Mouse (Mus musculus) right cerebral cortex, postnatal 36 days (tissue): ENCODE measurements around the gene Ctso.

ENCODE experiments used
- DNase-seq, 2 experiments: peaks; one replicate each; pipeline ENCODE4 v3.0.0; 2022; ENCODE audit warnings: low spot score in 2 of 2, mixed read lengths in 1 of 2

The Ctso gene

DNA sequence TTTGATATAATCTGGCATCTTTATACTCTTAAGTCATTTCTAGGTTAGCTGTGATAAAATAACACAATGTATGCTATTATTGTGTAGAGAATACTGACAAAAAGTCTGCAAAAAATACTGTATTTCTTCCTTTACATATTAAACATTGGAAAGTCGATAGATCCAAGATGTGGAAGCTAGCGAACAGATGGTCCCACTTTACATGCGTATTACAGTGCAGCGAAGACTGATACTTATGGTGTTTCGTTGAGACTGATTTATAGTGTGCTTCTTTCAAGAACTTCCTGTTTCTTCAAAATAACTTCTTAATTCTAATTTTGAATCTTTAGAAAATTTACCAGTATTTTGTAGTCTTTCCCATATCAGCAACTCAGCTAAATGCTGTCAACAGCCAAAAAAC lies 25.1 kb downstream of the Ctso start:
- no peak for DNase-seq

DNA sequence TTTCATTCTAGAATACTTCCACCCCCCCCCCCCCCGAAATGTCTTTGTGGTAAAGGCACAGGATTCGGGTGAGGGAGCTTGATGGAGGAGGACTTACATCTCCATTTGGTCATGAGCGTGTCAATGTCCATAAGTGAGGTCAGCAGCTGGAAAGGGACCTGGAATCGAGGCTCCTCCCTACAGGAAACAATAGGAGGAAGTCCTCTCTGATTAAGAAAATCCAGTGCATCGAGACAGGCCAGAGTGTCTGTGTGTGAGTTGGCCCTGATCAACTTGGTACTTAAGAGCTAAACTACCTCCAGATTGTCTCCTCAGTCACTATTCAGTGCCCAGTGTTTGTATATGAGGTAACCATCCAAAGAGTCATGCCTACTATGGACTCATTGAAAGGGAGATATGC lies 28.9 kb downstream of the Ctso start:
- DNase-seq: no peak

DNA sequence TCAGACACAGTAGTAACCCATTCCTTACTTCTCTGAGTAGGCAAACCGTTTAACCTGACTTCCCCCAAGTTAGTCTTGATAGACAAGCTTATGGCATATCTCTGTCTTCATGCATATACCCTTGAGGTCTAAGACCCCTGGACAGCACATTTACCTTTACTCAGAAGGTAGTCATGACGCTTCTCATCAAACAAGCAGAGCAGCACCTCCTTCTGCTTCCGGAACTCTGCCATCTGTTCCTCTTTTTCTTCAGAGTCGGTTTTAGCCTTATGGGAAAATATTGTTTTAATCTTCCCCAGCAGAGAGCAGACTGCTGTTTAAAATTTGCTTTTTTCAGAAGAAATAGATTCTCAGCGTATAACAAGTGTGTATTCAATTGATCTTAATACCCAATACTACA lies 31.4 kb downstream of the Ctso start:
- no peak for DNase-seq

DNA sequence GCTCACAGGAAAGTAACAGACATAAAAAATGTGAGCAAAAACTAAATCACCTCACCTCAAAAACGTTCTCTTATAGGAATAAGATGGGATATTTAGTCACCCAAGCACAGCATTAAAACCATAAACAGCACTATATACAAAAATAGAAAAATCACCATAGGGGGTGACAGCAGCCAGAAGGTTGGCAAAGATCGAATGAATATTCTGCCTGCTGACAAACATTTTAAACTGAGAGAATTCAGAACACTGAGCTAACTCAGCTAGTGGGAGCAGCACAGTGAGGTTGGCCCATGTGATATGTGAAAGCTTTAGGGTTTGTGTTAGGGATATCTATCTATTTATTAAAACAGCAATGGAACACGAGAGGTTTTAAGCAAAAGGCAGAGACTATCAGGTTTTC lies 32.2 kb downstream of the Ctso start:
- DNase-seq: no peak

DNA sequence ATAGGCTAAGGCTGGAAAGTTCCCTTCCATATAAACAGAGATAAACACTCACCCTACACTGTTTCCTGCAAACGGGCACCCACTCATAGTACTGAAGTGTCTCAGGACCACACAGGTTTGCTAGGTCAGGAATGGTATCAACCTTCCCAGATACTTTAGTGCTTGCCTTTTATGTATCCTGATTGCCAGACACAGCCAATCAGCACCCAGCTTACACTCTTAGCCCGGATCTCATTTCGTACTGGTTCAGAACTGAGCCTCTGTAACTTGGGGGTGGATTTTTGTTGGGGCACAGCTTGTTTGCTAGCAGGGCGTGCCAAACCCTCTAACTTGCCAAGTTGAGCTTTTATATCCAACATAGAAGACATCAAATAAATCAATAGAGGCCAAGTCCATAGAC lies 43.2 kb downstream of the Ctso start:
- no peak for DNase-seq

DNA sequence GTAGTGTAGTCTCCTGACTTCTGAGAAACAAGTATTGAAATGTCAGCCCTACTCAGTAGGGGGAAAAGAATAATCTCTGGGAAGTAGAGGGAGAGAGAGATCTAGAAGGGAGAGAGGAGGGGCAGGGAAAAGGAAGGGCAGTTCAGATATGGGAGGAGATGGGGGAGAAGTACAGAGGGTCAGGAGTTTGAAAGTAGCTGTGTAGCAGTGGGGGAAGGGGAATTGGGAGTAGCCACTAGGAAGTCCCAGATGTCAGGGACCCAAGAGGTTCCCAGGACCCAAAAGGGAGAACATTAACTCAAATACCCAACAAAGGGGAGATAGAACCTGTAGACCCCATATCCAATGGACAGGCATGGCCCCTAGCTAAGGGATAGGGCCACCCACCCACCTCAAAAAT lies 43.7 kb downstream of the Ctso start, which contains the start of gene Tdo2:
Gene Tdo2 (minus strand): TSS at position 101 of the 400 bp plus-strand sequence.
- DNase-seq: no peak

DNA sequence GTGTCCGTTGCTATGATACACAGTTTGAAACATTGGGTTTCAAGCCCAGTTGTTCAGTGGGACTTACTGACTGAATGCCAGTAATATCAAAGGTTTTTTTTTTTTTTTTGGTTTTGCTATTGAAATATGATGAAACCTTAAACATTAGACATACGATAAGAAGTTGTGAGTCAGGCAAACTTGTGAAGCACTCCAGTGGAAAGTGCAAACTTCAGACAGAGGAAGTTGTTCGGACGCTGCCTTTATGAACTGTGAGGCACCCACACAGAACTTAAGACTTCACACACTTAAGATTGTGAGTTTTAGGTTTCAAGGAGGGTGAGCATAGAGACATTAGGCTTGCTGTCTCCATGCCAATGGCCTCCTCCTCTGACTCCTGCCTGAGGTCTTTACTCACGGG lies 49.2 kb downstream of the Ctso start:
- no peak for DNase-seq

DNA sequence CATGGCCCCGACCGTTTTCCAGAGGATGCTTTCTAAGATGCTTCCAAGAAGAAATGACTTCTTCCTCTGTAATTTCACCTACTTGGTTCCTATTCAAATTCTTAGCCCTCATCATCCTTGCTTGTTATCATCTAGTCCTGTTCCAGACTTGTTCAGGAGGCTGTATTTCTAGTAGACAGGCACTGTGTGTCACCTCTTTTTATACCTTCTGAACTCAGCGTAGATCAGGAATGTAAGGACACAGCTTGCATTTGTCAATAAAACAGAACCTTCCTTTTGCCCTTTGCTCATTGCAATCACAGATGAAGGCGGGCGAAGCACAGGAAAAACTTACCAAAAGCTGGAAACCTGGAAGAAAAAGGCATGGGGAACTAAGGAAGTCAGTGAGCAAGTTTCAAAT lies 49.6 kb downstream of the Ctso start, which contains the start of gene Asic5:
Gene Asic5 (plus strand): TSS at position 301 of the 400 bp plus-strand sequence.
- no peak for DNase-seq

DNA sequence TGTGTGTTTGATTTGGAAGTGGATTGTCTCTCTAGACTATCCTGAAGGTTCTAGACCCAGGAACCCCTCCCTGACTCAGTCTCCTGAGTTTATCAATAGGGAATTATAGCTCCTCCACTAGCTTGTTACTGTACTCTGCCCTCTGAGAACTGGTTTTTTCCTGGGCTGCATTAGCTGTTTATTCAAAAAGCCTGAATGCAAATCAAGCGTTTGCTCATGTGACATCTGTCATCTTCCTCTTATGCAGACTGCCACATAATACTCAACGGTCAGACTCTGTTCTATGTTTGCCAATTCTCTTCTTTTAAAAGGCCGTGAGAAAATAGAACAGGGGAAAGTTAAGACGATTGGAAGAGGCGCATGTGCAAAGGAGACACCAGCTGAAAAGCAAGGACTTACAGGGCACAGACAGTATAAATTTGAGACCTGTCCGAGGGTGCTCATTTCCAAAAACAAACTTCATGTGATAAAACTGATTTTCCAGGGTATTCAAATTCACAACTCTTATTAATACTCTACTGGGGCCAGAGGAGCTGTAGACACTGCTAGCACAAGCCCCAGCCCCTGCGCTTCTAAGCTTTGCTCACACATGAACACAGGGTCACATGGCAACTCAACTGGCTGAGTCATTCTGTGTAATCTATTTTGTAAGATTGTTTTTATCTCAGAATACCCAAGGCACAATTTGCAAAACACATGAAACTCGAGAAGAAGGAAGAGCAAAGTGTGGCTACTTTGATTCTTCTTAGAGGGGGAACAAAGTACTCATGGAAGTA lies 50.9 kb downstream of the Ctso start:
- no peak for DNase-seq

DNA sequence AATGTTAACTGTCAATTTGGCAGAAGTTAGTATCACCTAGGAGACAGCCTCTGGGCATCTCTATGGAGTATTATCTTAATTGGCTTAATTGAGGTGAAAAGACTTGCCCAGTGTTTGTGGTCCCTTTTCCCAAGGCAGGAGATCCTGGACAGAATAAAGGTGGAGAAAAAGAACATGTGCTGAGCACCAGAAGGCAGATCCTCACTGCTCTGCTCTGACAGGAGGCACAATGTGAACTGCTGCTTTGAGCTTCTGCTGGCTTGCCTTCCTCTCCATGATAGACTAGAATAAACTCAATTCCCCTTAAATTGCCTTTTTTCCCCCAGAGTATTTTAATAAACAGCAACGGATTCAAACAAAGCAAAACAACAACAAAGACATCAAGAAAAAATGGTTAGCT lies 52.7 kb downstream of the Ctso start:
- no peak for DNase-seq

DNA sequence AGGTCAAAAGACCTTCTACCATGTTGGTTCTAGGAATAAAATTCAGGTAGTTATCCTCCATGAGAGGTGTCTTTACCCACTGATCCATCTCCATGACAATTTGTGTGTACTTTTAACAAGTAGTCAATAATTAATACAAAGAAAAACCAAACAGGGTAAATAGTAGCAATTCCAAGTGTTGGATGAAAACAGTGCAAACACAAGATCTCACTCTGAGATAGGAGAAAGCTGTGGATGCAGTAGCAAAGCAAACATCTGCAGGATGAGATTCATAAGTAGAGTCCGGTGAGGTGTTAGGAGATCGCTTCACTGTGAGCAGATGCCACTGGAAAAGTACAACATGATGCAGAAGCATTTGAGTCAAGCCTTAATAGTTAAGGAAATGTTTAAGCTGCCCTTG lies 53.7 kb downstream of the Ctso start:
- DNase-seq: no peak

DNA sequence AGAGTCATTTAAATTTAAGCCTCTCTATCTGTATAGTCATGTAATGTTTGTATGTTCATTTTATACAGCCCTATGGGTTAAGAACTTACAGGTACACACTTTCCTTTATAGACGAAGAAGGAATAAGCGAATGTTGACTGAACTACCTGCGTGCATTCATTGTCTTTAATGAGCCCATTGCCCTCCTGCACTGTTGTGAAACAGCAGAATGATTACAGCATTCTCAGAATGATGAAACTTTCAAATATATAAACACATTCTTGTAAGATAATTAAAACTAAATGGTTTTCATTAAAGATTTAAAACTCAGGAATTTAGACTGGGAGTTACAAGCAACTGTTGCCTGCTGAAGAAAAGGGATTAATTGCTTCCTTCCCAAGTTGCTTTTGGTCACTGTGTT lies 55.2 kb downstream of the Ctso start:
- no peak for DNase-seq

DNA sequence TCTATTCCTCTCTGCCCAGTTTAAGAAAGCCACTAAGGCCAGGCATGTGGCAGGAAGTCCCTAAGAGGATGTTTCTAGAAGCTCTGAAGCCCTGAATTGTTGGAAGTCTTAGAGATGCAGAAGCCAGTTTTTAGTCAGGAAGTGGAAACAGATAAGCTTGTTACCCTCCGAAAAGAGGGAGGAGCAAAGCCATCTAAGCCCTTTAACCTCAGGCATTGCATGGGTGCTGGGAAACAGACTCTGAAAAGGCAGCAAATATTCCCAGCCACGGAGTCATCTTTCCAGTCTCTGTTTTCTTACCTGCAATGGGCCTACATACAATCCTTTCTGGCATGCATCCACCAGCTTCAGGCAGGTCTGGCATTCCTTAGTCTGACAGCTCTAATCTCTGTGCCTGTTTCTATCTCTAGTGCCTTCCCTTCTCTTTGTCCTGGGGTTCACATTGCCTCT lies 57.3 kb downstream of the Ctso start:
- no peak for DNase-seq

DNA sequence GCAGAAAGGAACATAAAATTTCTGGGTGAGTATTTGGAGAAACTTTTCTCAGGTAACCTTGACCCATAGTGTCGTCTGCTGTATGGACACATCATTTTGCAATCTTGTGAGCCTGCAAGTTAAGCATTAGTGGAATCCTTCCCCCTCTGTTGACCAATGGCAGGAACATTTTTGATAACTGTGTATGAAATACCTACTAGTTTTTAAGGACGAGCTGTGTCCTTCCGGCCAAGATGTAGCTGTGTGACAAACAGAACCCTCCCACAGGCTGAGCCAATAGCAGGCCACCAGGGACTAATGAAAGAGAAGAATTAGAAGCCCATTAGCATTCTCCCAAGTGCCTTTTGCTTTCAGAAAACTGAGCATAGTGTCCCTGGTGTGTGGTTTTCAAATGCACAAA lies 58.1 kb downstream of the Ctso start:
- DNase-seq: no peak

DNA sequence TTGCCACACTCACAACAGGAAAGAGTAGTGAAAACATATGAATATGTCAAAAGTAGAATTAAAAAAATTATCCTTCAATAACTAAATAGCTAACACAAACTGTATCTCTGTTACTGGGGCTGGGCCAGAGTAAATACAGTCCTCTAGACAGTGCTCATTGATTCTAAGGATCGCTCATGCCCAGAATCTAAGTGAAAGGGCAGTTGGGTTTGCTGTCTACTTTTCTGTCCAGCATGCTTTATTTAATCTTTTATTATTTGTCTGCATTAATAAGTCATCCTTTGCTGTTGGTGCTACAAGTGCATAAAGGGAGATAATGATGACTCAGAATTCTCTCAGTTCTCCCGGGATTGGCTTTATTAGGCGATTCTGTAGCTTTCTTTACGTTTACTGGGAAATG lies 63.0 kb downstream of the Ctso start:
- DNase-seq: no peak

DNA sequence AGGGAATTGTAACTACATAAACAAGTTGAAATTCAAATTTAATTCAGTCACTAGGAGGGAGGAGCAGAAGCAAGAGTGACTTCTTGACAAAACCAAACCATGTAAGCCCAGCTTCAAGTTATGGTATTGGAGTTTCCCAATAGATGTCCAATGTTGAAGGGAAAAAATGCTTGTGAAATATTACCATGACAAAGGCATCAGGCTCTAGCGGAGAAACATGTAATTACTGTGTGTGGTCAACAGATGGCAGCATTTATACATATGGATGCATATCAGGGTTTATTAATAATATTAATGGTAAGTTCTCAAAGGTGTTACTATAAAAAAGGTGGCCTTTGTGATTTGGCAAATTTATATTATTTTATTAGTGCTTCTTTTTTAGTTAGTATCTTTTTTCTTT lies 63.6 kb downstream of the Ctso start:
- peak; percentile 4 to 12 for DNase-seq
